Mouse (Mus musculus): ENCODE results near the gene Igf2bp2.

DNA sequence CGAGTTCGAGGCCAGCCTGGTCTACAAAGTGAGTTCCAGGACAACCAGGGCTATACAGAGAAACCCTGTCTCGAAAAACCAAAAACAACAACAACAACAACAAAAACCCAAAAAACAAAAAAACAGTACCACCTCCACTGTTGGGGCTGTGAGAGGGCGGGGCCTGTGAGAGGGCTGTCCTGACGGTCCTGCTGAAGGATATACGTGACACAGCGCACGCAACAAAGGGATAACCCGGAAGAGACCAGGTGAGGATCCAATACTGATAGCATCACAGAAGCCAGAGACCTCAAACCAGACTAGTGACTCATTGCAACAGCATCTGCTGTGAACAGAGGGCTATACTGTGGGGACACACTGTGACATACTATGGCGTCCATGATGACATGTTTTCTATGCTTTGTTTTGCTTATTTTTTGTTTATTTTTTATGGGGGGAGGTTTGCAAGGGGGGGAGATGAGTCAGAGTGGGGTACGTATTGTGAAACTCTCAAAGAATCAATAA, 10.1 kb downstream of the Igf2bp2 start:
- TF ChIP-seq ELF1 (IDR thresholded peaks at IDR 0.05; ENCODE audit: low read depth, low read length) = no peak
- no peak for TF ChIP-seq USF1 (IDR thresholded peaks at IDR 0.05; ENCODE audit: low read depth, low read length)
- TF ChIP-seq IRF4 (IDR thresholded peaks at IDR 0.05; ENCODE audit: low read depth, low read length) = no peak
- TF ChIP-seq ZMIZ1 (IDR thresholded peaks at IDR 0.05; ENCODE audit: low read depth, low read length) = no peak
- TF ChIP-seq POLR2AphosphoS2 (IDR thresholded peaks at IDR 0.05; ENCODE audit: low read depth, low read length) = no peak
- no peak for TF ChIP-seq POLR2A (IDR thresholded peaks at IDR 0.05; ENCODE audit: low read depth, low read length)
- TF ChIP-seq CTCF (conservative IDR thresholded peaks at IDR 0.05 in 1 of 2, IDR thresholded peaks at IDR 0.05 in 1 of 2; ENCODE audit: low read depth in 2 of 2, low read length in 2 of 2) = no peak
- TF ChIP-seq CHD1 (IDR thresholded peaks at IDR 0.05; ENCODE audit: low read depth, low read length) = no peak
- no peak for TF ChIP-seq NELFE (IDR thresholded peaks at IDR 0.05; ENCODE audit: low read depth, low read length)
- no peak for TF ChIP-seq GABPA (IDR thresholded peaks at IDR 0.05; ENCODE audit: insufficient replicate concordance, low read depth, low read length)
- no peak for TF ChIP-seq E2F4 (IDR thresholded peaks at IDR 0.05; ENCODE audit: insufficient replicate concordance, low read depth, low read length)
- TF ChIP-seq TBP (conservative IDR thresholded peaks at IDR 0.05; ENCODE audit: low read depth, low read length) = no peak
- TF ChIP-seq HCFC1 (IDR thresholded peaks at IDR 0.05; ENCODE audit: low read depth, low read length) = no peak
- TF ChIP-seq EP300 (IDR thresholded peaks at IDR 0.05; ENCODE audit: low read length) = no peak

Data from CH12.LX (cell line).